Mouse (Mus musculus) lung, postnatal 0 days (tissue): ENCODE results near the gene Rmi1. TPM values are rescaled to one million over a fixed set of nuclear protein-coding genes. Genes with fewer than 3 reads are reported as not detected.
"Not testable (repeated sequence)": the region's sequence is repeated elsewhere in the genome, so short reads cannot be mapped to it uniquely, and the experiment has no call there.

Experiments used
- ATAC-seq: fragments of 200-750 bp; cut with Nextera tagmentation; 2 replicates; pipeline ENCODE4 v1.8.0; 2017; ENCODE audit warnings: moderate library complexity
- DNase-seq: peaks from one replicate; pipeline ENCODE4 v3.0.0-alpha.2; 2016; ENCODE audit warnings: low spot score
- H3K27ac ChIP-seq: fragments of 300-500 bp; sonication (generic); 2 replicates; pipeline ENCODE4 v1.5.1; 2014; ENCODE audit warnings: antibody characterized with exemption, mild to moderate bottlenecking, low read length, mixed read lengths
- H3K27me3 ChIP-seq: fragments of 300-500 bp; sonication (generic); replicated peaks from 2 replicates; pipeline ENCODE4 v1.6.1; 2014; ENCODE audit warnings: low read length, mixed read lengths; ENCODE audit not compliant: insufficient read depth
- H3K36me3 ChIP-seq: fragments of 300-500 bp; sonication (generic); 2 replicates; pipeline ENCODE4 v1.6.1; 2014; ENCODE audit warnings: low read length, mixed read lengths; ENCODE audit not compliant: insufficient read depth
- H3K4me1 ChIP-seq: fragments of 300-500 bp; sonication (generic); 2 replicates; pipeline ENCODE4 v1.6.1; 2014; ENCODE audit warnings: antibody characterized with exemption, low read depth, low read length, mixed read lengths; ENCODE audit not compliant: insufficient read depth
- H3K4me2 ChIP-seq: fragments of 300-500 bp; sonication (generic); replicated peaks from 2 replicates; pipeline ENCODE4 v1.6.1; 2014; ENCODE audit warnings: low read depth, mild to moderate bottlenecking, low read length, moderate library complexity, mixed read lengths
- H3K4me3 ChIP-seq: fragments of 300-500 bp; sonication (generic); 2 replicates; pipeline ENCODE4 v1.5.1; 2014; ENCODE audit warnings: low read depth, low read length
- H3K9ac ChIP-seq: fragments of 300-500 bp; sonication (generic); replicated peaks from 2 replicates; pipeline ENCODE4 v1.6.1; 2014; ENCODE audit warnings: low read depth, mild to moderate bottlenecking
- H3K9me3 ChIP-seq: fragments of 300-500 bp; sonication (generic); 2 replicates; pipeline ENCODE4 v1.6.1; 2016; ENCODE audit warnings: low read length, mixed read lengths
- CTCF ChIP-seq: IDR thresholded peaks from 2 replicates; pipeline ENCODE4 v1.5.1; 2016; ENCODE audit warnings: antibody characterized with exemption, mild to moderate bottlenecking
- EP300 ChIP-seq: IDR thresholded peaks from 2 replicates; pipeline ENCODE4 v1.6.1; 2016; ENCODE audit warnings: antibody characterized with exemption, mild to moderate bottlenecking, control low read depth
- WGBS: fragments of 180-500 bp; shearing (Covaris S2); extraction: QIAGEN DNeasy Blood & Tissue Kit; methylation state at CpG from one replicate; pipeline ENCODE4 v1.1.7; 2014; 5-methylcytosine and 5-hydroxymethylcytosine counted together
- polyA plus RNA-seq: library from polyadenylated mRNA; unstranded; fragments of >200 nt; fragmentation: Nextera tagmentation; extraction: Ambion mirVana; gene quantifications from 2 replicates; pipeline ENCODE4 v1.2.1, GENCODE M21; 2015

Rmi1 gene
- polyA plus RNA-seq, 1 experiment from 2014 or later, result 15.5 TPM

DNA sequence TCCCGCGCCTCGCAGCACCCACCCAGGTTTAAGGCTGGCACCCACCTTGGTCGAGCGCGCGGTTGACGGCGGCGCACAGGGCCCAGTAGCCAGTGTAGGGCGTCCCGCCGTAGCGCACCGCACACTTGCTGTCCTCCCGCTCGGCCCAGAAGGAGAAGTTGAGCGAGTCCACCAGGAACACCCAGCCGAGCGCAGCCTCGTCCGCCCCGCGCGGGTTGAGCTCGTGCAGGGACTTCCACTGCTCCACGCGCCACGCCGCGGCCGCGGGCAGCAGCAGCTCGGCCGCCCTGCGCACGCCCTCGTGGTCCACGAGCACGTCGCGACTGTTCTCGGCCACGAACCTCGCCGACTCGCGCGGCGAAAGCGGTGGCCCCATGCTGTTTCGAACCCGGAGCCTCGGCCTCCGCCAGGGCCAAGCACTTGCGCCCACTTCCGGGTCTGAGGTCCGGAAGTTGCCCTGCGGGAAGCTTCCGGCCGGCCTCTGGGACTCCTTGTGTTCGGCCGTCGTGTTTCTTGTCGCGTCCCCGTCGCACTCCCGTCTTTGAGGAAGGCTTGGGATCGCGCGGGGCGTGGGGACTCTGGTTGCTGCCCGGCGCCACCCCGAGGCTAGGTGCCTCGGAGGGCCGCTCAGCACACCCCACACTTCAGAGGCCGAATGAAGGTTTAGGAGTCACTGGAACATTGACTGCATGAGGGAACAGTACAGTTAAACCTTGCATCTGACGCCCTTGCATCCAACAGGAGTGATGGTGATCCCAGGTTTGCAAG lies 17.1 kb upstream of the Rmi1 start, which contains the start of gene 2210016F16Rik:
TSS of gene 2210016F16Rik (minus strand) at position 447 of the 768 bp plus-strand sequence.
- Histone ChIP-seq H3K27me3 (no peaks in the 10 kb centered on the region), H3K4me2 (peak within 1 kb of the TSS; percentile 93), H3K4me1 (0 out of 2 replicates have a peak, but pooled peaks cover 4% of the 10 kb centered on the region), H3K27ac (peak within 1 kb of the TSS; percentile 43), H3K4me3 (peak within 1 kb of the TSS; percentile 69), H3K9ac (peak within 1 kb of the TSS; percentile 67), H3K36me3 (peaks cover 20% of the 10 kb centered on the region), H3K9me3 (no peaks in the 10 kb centered on the region)
- ATAC-seq (peak; percentile 76), DNase-seq (peak; percentile 75)
- 1% methylated on average over 79 of the region's 80 CpGs for WGBS
- TF ChIP-seq EP300, result no peak
- no peak; the same call in none of the 2 replicates for TF ChIP-seq CTCF

DNA sequence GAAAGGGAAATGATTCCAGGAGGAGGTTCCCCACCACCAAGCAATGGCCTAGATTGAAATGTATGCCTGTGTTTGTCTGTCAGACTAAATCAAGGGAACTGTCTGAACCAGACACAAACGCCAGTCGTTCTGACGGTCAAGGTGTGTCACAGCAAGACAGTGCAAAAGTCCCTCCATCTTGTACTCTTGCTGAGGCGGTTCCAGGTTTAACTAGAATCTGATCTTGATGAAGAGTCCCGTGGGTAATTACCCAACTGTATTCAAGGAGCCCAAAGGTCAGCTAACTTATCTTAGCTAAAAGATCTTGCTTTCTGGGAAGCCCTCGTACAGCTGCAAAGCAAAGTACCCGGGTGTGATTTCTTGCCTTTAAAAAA lies 16.5 kb upstream of the Rmi1 start:
- no peak for TF ChIP-seq EP300
- no peak for TF ChIP-seq CTCF
- Histone ChIP-seq H3K27ac (no peak overlapping the region), H3K4me1 (0 out of 2 replicates have a peak, but pooled peaks cover 4% of the 10 kb centered on the region), H3K9me3 (no peaks in the 10 kb centered on the region), H3K27me3 (no peaks in the 10 kb centered on the region), H3K9ac (no peak overlapping the region), H3K4me2 (peak overlapping the region; percentile 93), H3K36me3 (peaks cover 20% of the 10 kb centered on the region), H3K4me3 (peak overlapping the region; percentile 69; the same call in 1 of the 2 replicates)
- no peak for DNase-seq
- no peak for ATAC-seq
- 83% methylated on average over 7 of the region's 7 CpGs for WGBS

- H3K4me2 ChIP-seq, result no peak overlapping the region
- 0 out of 2 replicates have a peak, but pooled peaks cover 4% of the 10 kb centered on the region for H3K4me1 ChIP-seq
- WGBS, result 6% methylated on average over 7 of the region's 7 CpGs
- H3K36me3 ChIP-seq, result 0 out of 2 replicates have a peak, but pooled peaks cover 13% of the 10 kb centered on the region
- TF ChIP-seq EP300 (no peak), CTCF (peak; percentile 87)
- H3K9me3 ChIP-seq, result no peaks in the 10 kb centered on the region
- peak; percentile 92 for DNase-seq
- no peak overlapping the region for H3K27ac ChIP-seq
- no peak overlapping the region for H3K4me3 ChIP-seq
- no peaks in the 10 kb centered on the region for H3K27me3 ChIP-seq
- H3K9ac ChIP-seq, result no peak overlapping the region
- peak; percentile 72 for ATAC-seq
Observed at GRCm38 (mm10) chr13:58387948-58388347, 14.1 kb upstream of the Rmi1 start.

- Histone ChIP-seq H3K27me3 (no peaks in the 10 kb centered on the region), H3K27ac (no peak overlapping the region), H3K4me2 (no peak overlapping the region), H3K4me1 (0 out of 2 replicates have a peak, but pooled peaks cover 4% of the 10 kb centered on the region), H3K36me3 (0 out of 2 replicates have a peak, but pooled peaks cover 13% of the 10 kb centered on the region), H3K4me3 (no peak overlapping the region), H3K9ac (no peak overlapping the region), H3K9me3 (no peaks in the 10 kb centered on the region)
- 50% methylated on average over 3 of the region's 3 CpGs for WGBS
- DNase-seq (no peak), ATAC-seq (no peak)
- TF ChIP-seq EP300 (no peak), CTCF (no peak)
Observed at GRCm38 (mm10) chr13:58388379-58388778, 13.7 kb upstream of the Rmi1 start.

DNA sequence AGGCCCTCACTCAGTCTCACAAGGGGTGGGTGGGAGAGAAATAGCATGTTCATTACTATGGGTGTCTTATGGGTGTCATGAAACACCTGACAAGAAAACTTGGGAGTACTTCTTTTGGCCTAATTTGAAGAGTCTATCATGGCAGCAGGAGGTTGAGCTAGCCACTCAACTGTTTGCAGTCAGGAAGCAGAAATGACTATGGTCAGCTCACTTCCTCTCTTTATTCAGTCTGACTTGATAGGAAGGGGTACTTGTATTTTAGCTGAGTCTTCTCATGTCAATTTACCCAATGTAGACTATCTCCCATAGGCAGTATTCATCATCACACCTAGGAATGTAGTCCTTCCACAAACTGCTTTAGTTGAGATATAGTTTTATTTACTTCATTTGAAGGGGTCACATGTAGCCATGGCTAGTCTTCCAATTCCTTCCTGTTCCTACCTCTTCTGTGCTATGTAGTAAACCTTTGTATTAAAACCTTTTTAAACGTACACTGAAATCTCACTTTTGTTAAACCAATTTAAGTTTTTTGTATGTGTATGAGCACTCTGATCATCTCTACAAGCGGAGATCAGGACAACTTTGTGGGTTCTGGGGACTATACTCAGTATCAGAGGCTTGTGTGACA lies 12.6 kb upstream of the Rmi1 start:
- H3K4me3 ChIP-seq, result no peak overlapping the region
- H3K9ac ChIP-seq, result no peak overlapping the region
- no peak overlapping the region for H3K27ac ChIP-seq
- H3K9me3 ChIP-seq, result no peaks in the 10 kb centered on the region
- H3K27me3 ChIP-seq, result no peaks in the 10 kb centered on the region
- TF ChIP-seq EP300 (no peak), CTCF (no peak)
- H3K4me2 ChIP-seq, result no peak overlapping the region
- 74% methylated on average over 2 of the region's 2 CpGs for WGBS
- 0 out of 2 replicates have a peak, but pooled peaks cover 22% of the 10 kb centered on the region for H3K36me3 ChIP-seq
- ATAC-seq, result no peak
- DNase-seq, result no peak
- H3K4me1 ChIP-seq, result no peaks in the 10 kb centered on the region

- not testable (repeated sequence) for H3K27ac ChIP-seq, H3K4me1 ChIP-seq, H3K4me3 ChIP-seq, DNase-seq, H3K4me2 ChIP-seq, ATAC-seq, H3K27me3 ChIP-seq, H3K9ac ChIP-seq, H3K9me3 ChIP-seq
- peaks cover 46% of the 10 kb centered on the region for H3K36me3 ChIP-seq
- WGBS, result 82% methylated on average over 11 of the region's 11 CpGs
Observed at GRCm38 (mm10) chr13:58394392-58394791, 7.7 kb upstream of the Rmi1 start.
